Mouse (Mus musculus) hindbrain, embryonic 11.5 days (tissue): ENCODE data around the gene Ass1. TPM values are rescaled to one million over a fixed set of nuclear protein-coding genes. Genes with fewer than 3 reads are reported as not detected.

Source experiments
- ATAC-seq: fragments of 200-750 bp; cut with Nextera tagmentation; 2 replicates; pipeline ENCODE4 v1.8.0; 2017; ENCODE audit warnings: mild to moderate bottlenecking, moderate TSS enrichment, moderate library complexity; ENCODE audit not compliant: low FRiP score
- DNase-seq: peaks from one replicate; pipeline ENCODE4 v3.0.0-alpha.2; 2015; ENCODE audit warnings: low spot score
- H3K27ac ChIP-seq: fragments of 300-500 bp; sonication (generic); 2 replicates; pipeline ENCODE4 v1.5.1; 2014; ENCODE audit warnings: mild to moderate bottlenecking, low read depth, low read length
- H3K27me3 ChIP-seq: fragments of 300-500 bp; sonication (generic); 2 replicates; pipeline ENCODE4 v1.6.1; 2014; ENCODE audit warnings: mild to moderate bottlenecking, low read length, moderate library complexity, mixed read lengths; ENCODE audit not compliant: control insufficient read depth, insufficient read depth
- H3K36me3 ChIP-seq: fragments of 300-500 bp; sonication (generic); 2 replicates; pipeline ENCODE4 v1.6.1; 2014; ENCODE audit warnings: mild to moderate bottlenecking, low read length, moderate library complexity, mixed read lengths; ENCODE audit not compliant: control insufficient read depth, insufficient read depth
- H3K4me1 ChIP-seq: fragments of 300-500 bp; sonication (generic); replicated peaks from 2 replicates; pipeline ENCODE4 v1.6.1; 2014; ENCODE audit warnings: low read length, mixed read lengths; ENCODE audit not compliant: control insufficient read depth, insufficient read depth
- H3K4me2 ChIP-seq: fragments of 300-500 bp; sonication (generic); replicated peaks from 2 replicates; pipeline ENCODE4 v1.6.1; 2014; ENCODE audit warnings: mild to moderate bottlenecking, low read depth, low read length
- H3K4me3 ChIP-seq: fragments of 300-500 bp; sonication (generic); 2 replicates; pipeline ENCODE4 v1.5.1; 2014; ENCODE audit warnings: low read depth, low read length
- H3K9ac ChIP-seq: fragments of 300-500 bp; sonication (generic); 2 replicates; pipeline ENCODE4 v1.6.1; 2014; ENCODE audit warnings: low read depth, low read length
- H3K9me3 ChIP-seq: fragments of 300-500 bp; sonication (generic); 2 replicates; pipeline ENCODE4 v1.6.1; 2016; ENCODE audit warnings: low read length; ENCODE audit not compliant: control insufficient read depth
- WGBS: fragments of 180-500 bp; shearing (Covaris S2); extraction: QIAGEN DNeasy Blood & Tissue Kit; methylation state at CpG from one replicate; pipeline ENCODE4 v1.1.7; 2014; 5-methylcytosine and 5-hydroxymethylcytosine counted together
- polyA plus RNA-seq: library from polyadenylated mRNA; unstranded; fragments of >200 nt; fragmentation: Nextera tagmentation; extraction: Ambion mirVana; gene quantifications from 2 replicates; pipeline ENCODE4 v1.2.1, GENCODE M21; 2014

Ass1 gene
- polyA plus RNA-seq, 1 experiment from 2014 or later = 10.3 TPM

DNA sequence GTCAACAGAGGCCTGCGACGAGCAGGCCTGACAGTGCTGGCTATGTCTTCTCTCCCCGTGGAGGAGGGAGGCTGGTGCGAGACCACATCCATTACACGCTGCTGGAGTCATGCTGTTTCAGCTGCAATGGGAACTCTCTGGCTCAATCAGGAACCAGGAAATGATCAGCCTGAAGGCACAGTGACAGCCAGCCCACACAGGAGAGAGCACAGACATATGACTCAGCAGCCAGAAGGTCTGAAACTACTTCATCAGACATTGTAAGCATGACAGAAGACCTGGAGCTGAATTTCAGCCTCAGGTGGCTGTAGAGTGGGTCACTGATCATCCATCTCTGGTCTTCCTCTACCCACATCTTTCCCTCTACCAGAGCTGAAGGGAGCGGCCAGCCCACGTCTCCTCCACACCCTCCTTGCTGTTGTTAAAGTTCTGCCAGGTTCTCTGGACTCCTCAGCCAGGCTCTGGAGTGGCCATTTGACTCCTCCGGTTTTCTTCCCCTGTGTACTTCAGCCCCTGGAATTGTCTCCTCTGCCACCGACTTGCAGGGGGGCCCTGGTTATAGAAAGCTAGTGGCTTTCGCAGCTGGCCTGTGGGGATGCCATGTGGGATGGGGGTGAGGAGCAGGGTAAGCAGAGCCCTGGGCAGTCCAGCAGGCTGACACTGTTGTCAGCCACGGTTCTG, 27.4 kb upstream of the Ass1 start:
- Histone ChIP-seq H3K27me3 (no peaks in the 10 kb centered on the region), H3K4me3 (no peak overlapping the region), H3K4me2 (no peak overlapping the region), H3K27ac (no peak overlapping the region), H3K36me3 (no peaks in the 10 kb centered on the region), H3K4me1 (no peaks in the 10 kb centered on the region), H3K9me3 (no peaks in the 10 kb centered on the region), H3K9ac (no peak overlapping the region)
- WGBS = 50% methylated on average over 11 of the region's 11 CpGs
- DNase-seq (no peak), ATAC-seq (no peak)

DNA sequence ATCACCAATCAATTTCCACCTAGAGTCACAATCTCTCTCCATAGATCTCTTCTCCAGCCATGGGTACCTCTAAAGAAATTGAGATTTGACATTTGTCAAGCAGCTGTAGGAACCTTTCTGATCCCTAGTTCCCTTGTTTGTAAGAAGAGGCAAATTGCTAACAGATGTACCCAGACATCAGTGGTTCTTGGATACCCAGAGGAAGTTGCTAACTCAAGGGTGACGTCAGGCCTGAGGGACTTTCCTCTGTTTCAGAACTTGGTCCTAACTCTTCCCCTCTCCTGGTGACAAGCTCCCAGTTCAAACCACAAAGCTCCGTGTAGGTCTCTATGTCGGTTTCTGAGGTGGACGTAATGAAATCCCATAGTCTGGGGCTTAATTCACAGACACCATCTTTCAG, 24.0 kb upstream of the Ass1 start:
- Histone ChIP-seq H3K27me3 (no peaks in the 10 kb centered on the region), H3K4me2 (no peak overlapping the region), H3K9me3 (no peaks in the 10 kb centered on the region), H3K27ac (no peak overlapping the region), H3K36me3 (no peaks in the 10 kb centered on the region), H3K4me3 (no peak overlapping the region), H3K9ac (no peak overlapping the region), H3K4me1 (peaks cover 8% of the 10 kb centered on the region)
- no peak for ATAC-seq
- WGBS = 76% methylated on average over 4 of the region's 4 CpGs
- DNase-seq = no peak

DNA sequence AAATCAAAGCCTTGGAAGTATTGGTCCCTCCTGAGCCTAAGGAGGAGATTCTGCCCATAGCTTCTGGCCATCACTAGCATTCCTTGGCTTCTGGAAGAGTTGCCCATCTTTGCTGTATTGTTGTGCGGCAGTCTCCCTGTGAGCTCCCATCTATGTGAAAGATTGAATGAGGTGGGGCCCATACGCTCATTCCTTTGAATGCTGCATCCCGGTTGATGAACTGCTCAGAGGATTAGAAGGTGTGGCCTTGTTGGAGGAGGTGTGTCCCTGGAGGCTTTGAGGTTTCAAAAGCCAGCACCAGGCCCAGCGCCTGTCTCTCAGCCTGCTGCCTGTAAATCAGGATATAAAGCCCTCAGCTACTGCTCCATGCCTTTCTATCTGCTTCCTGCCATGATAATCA, 23.6 kb upstream of the Ass1 start:
- H3K4me1 ChIP-seq = peaks cover 8% of the 10 kb centered on the region
- 60% methylated on average over 4 of the region's 4 CpGs for WGBS
- H3K9me3 ChIP-seq = no peaks in the 10 kb centered on the region
- H3K4me2 ChIP-seq = no peak overlapping the region
- no peak overlapping the region for H3K4me3 ChIP-seq
- no peak for DNase-seq
- no peak overlapping the region for H3K27ac ChIP-seq
- no peaks in the 10 kb centered on the region for H3K36me3 ChIP-seq
- no peaks in the 10 kb centered on the region for H3K27me3 ChIP-seq
- no peak overlapping the region for H3K9ac ChIP-seq
- ATAC-seq = no peak

DNA sequence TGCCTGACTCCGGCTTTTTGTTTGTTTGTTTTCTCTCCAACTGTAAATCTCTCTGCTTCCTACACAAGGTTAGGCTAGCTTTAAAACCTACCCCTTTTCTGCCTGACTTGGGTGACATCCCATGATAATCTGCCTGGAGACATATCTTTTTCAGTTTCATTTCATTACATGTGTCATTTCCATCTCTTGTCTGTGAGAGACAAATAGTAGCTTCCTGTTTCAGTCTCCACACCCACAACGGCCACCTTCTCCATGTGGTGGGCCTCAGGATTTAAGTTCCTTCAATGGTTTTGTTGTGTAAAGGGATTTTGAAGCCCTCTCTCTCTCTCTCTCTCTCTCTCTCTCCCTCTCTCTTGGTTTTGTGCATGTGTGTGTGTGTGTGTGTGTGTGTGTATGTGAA, 22.5 kb upstream of the Ass1 start:
- H3K9ac ChIP-seq = no peak overlapping the region
- no peaks in the 10 kb centered on the region for H3K36me3 ChIP-seq
- H3K27ac ChIP-seq = no peak overlapping the region
- H3K4me2 ChIP-seq = no peak overlapping the region
- peaks cover 8% of the 10 kb centered on the region for H3K4me1 ChIP-seq
- ATAC-seq = no peak
- no peaks in the 10 kb centered on the region for H3K9me3 ChIP-seq
- no peak overlapping the region for H3K4me3 ChIP-seq
- no peaks in the 10 kb centered on the region for H3K27me3 ChIP-seq
- 86% methylated on average over 2 of the region's 2 CpGs for WGBS
- no peak for DNase-seq

DNA sequence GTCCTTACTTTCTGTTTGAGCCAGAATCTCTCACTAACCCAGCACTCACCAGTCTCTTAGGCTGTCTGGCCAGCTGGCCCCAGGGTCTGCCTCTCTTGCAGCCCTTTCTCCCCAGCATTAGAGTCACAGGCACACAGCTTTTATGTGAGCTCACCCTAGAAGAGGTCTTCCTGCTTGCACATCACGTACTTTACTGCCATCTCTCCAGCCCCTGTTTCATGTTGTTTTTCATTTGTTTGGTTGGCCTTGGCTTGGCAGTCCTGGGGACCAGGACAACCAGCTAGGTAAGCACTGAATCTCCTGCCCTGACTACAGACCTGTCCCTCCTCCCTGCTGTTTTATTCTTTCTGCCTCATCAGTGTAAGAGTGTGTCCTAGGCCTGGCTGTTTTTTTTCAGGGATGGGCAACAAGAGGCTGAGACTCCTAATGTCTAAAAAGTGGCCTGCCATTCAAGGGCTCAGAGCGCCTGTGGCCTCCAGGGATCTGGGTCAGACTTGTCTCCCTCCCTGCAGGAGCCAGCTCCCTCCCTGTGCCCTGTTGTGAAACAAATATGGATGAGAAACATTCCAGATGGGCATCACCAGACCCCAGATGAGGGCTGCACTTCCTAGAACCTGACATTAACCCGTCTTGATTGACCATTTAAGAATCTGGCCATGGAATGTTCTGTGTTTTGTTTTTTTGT, 21.1 kb upstream of the Ass1 start:
- Histone ChIP-seq H3K4me3 (no peak overlapping the region), H3K4me2 (no peak overlapping the region), H3K27me3 (no peaks in the 10 kb centered on the region), H3K27ac (no peak overlapping the region), H3K9ac (no peak overlapping the region; the same call in 1 of the 2 replicates), H3K36me3 (no peaks in the 10 kb centered on the region), H3K9me3 (no peaks in the 10 kb centered on the region), H3K4me1 (peaks cover 8% of the 10 kb centered on the region)
- 33% methylated on average over 3 of the region's 3 CpGs for WGBS
- ATAC-seq (0 out of 2 replicates have a peak, but pooled peaks have one; percentile 25), DNase-seq (no peak)

DNA sequence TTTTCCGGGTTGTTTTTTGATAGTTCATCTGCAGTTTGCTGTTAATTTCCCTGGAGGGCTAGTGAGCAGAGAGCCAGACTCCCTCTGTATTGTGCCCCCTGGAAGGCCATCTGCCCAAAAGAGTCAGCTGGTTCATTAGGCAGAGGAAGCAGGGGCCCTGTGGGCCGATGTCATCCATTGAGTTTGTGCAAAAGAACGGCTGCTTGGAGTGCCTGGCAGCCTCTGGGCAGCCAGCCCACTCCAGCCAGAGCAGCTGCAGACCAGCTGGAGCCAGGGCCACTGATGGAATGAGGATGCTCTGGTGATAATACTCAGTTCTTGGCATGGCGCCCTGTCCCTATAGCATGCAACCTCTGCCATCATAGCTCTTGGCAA, 20.6 kb upstream of the Ass1 start:
- ATAC-seq (peak; percentile 78), DNase-seq (peak; percentile 64)
- no peaks in the 10 kb centered on the region for H3K36me3 ChIP-seq
- no peak overlapping the region for H3K4me2 ChIP-seq
- no peaks in the 10 kb centered on the region for H3K9me3 ChIP-seq
- H3K4me1 ChIP-seq = peaks cover 8% of the 10 kb centered on the region
- H3K27me3 ChIP-seq = no peaks in the 10 kb centered on the region
- 43% methylated on average over 4 of the region's 4 CpGs for WGBS
- no peak overlapping the region for H3K27ac ChIP-seq
- no peak overlapping the region for H3K4me3 ChIP-seq
- no peak overlapping the region for H3K9ac ChIP-seq

DNA sequence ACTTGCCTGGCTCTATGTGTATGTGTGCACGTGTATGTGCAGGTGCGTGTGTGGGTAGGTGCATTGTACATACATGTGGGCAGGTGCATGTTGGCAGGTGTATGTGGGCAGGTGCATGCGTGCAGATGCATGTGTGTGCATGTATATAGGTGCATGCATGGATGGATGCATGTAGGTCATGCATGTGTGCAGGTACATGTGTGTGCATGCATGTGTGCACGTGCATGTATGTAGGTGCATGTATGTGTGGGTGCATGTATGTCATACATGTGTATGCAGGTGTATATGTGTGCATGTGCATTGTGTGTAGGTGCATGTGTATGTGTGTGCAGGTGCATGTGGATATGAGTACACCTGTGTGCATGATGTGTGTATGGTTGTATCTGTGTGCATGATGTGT, 20.1 kb upstream of the Ass1 start:
- Histone ChIP-seq H3K9ac (no peak overlapping the region), H3K27ac (no peak overlapping the region), H3K9me3 (no peaks in the 10 kb centered on the region), H3K36me3 (no peaks in the 10 kb centered on the region), H3K4me2 (no peak overlapping the region), H3K27me3 (peaks cover 3% of the 10 kb centered on the region; the same call in 1 of the 2 replicates), H3K4me3 (no peak overlapping the region), H3K4me1 (peaks cover 8% of the 10 kb centered on the region)
- ATAC-seq (no peak), DNase-seq (no peak)
- 96% methylated on average over 4 of the region's 4 CpGs for WGBS

DNA sequence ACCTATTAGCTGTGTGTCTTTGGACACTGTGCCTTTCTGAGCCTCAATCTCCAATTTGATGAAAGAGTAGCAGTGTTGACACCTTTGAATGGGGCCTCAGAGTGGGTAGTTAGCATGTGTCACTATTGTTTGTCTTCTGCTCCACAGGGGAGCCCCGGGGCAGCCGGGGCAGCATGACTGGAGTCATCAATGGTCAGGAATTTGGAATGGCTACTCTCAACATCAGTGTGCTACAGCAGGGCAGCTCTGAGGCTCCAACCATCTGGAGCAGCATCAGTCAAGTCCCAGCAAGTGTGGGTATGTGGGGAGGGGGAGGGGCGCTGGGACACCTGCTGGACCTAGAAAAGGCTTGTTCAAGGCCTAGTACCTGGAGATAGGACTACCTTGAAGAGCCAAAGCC, 19.3 kb upstream of the Ass1 start:
- ATAC-seq (no peak), DNase-seq (no peak)
- Histone ChIP-seq H3K4me2 (no peak overlapping the region), H3K9ac (no peak overlapping the region), H3K9me3 (no peaks in the 10 kb centered on the region), H3K36me3 (no peaks in the 10 kb centered on the region), H3K4me1 (peaks cover 8% of the 10 kb centered on the region), H3K27ac (no peak overlapping the region), H3K27me3 (peaks cover 3% of the 10 kb centered on the region; the same call in 1 of the 2 replicates), H3K4me3 (no peak overlapping the region)
- WGBS = 19% methylated on average over 3 of the region's 3 CpGs

DNA sequence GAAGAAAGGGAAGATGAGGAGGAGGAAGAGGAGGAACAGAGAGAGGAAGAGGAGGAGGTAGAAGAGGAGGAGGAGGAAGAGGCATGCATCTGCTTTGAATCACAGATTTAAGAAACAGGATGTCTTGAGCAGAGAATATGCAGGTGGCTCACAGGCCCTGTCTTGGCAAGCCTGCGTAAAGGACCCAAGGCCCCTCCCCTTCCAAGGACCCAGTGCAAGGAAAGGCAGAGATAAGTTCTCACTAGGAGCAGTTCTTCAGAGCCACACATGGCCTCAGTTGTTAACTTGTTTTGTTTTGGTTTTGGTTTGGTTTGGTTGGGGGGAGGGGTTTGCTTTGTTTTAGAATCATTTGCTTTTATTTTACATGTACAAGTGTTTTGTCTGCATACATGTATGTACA, 18.5 kb upstream of the Ass1 start:
- Histone ChIP-seq H3K36me3 (no peaks in the 10 kb centered on the region), H3K4me2 (no peak overlapping the region), H3K4me1 (peaks cover 8% of the 10 kb centered on the region), H3K27me3 (peaks cover 3% of the 10 kb centered on the region; the same call in 1 of the 2 replicates), H3K9ac (no peak overlapping the region), H3K9me3 (no peaks in the 10 kb centered on the region), H3K4me3 (no peak overlapping the region), H3K27ac (no peak overlapping the region)
- no peak for DNase-seq
- WGBS = 70% methylated on average over 1 of the region's 1 CpGs
- no peak for ATAC-seq
